Mouse (Mus musculus) spleen, embryonic (tissue): ENCODE results near the gene Snx29.
"Not testable (repeated sequence)": the region's sequence is repeated elsewhere in the genome, so short reads cannot be mapped to it uniquely, and the experiment has no call there.

Experiments used
- CTCF ChIA-PET: fragments of 350-600 bp; sonication (Branson Sonifier 250); formaldehyde crosslinking; loops from one replicate; lab custom pipeline; 2022; lab: Charles Lee

Gene Snx29

GRCm38 (mm10) chr16:11406201-11406600 is 83.5 kb downstream of the Snx29 start:
- CTCF ChIA-PET: no interaction called here

GRCm38 (mm10) chr16:11406622-11407021 is 83.9 kb downstream of the Snx29 start:
- CTCF ChIA-PET: no interaction called here

- CTCF ChIA-PET: no interaction called here
These were observed 85.4 kb downstream of the Snx29 start for GRCm38 (mm10) chr16:11407932-11408620.

GRCm38 (mm10) chr16:11408726-11409125 is 86.0 kb downstream of the Snx29 start:
- CTCF ChIA-PET: no interaction called here

GRCm38 (mm10) chr16:11414631-11415030 is 91.9 kb downstream of the Snx29 start:
- CTCF ChIA-PET: no interaction called here

- CTCF ChIA-PET: interaction anchor here (0.7 kb wide), 2 partner anchors 153 to 232 kb away, joined by 3 to 5 read pairs; no protein-coding TSS in a partner anchor
These were observed 95.5 kb downstream of the Snx29 start for GRCm38 (mm10) chr16:11418183-11418588.

GRCm38 (mm10) chr16:11420311-11421080 is 97.8 kb downstream of the Snx29 start:
- CTCF ChIA-PET: interaction anchor here (0.6 kb wide), 1 partner anchor 139 kb away, joined by 7 read pairs; no protein-coding TSS in a partner anchor

- CTCF ChIA-PET: interaction anchor here (0.8 kb wide), 1 partner anchor 306 kb away, joined by 3 read pairs; no protein-coding TSS in a partner anchor
These were observed 99.5 kb downstream of the Snx29 start for GRCm38 (mm10) chr16:11422165-11422564.

GRCm38 (mm10) chr16:11422889-11423610 is 100.3 kb downstream of the Snx29 start:
- CTCF ChIA-PET: interaction anchor here (0.6 kb wide), 1 partner anchor 145 kb away, joined by 3 read pairs; no protein-coding TSS in a partner anchor

- CTCF ChIA-PET: not testable (repeated sequence)
These were observed 101.0 kb downstream of the Snx29 start for GRCm38 (mm10) chr16:11423611-11424297.

GRCm38 (mm10) chr16:11424568-11425145 is 101.9 kb downstream of the Snx29 start:
- CTCF ChIA-PET: no interaction called here

GRCm38 (mm10) chr16:11425279-11425678 is 102.6 kb downstream of the Snx29 start:
- CTCF ChIA-PET: no interaction called here

- CTCF ChIA-PET: no interaction called here
These were observed 104.3 kb downstream of the Snx29 start for GRCm38 (mm10) chr16:11426810-11427537.

- CTCF ChIA-PET: interaction anchor here (0.7 kb wide), 1 partner anchor 56 kb away, joined by 3 read pairs; no protein-coding TSS in a partner anchor
These were observed 107.1 kb downstream of the Snx29 start for GRCm38 (mm10) chr16:11429784-11430183.

- CTCF ChIA-PET: interaction anchor here (0.6 kb wide), 1 partner anchor 200 kb away, joined by 3 read pairs; no protein-coding TSS in a partner anchor
These were observed 107.8 kb downstream of the Snx29 start for GRCm38 (mm10) chr16:11430520-11430919.

GRCm38 (mm10) chr16:11433779-11434178 is 111.1 kb downstream of the Snx29 start:
- CTCF ChIA-PET: no interaction called here

- CTCF ChIA-PET: no interaction called here
These were observed 114.9 kb downstream of the Snx29 start for GRCm38 (mm10) chr16:11437641-11438040.

- CTCF ChIA-PET: interaction anchor here (0.6 kb wide), 1 partner anchor 1814 kb away, joined by 7 read pairs; no protein-coding TSS in a partner anchor
These were observed 116.7 kb downstream of the Snx29 start for GRCm38 (mm10) chr16:11439417-11439816.

GRCm38 (mm10) chr16:11441616-11442015 is 118.9 kb downstream of the Snx29 start:
- CTCF ChIA-PET: no interaction called here

GRCm38 (mm10) chr16:11442534-11442933 is 119.8 kb downstream of the Snx29 start:
- CTCF ChIA-PET: no interaction called here
